Mouse (Mus musculus) lung, adult 18-20 months (tissue): ENCODE data around the gene Fut2.

Source experiments
- DNase-seq, 2 experiments: peaks; one replicate each; pipeline ENCODE4 v3.0.0; 2022; ENCODE audit warnings: mixed read lengths in 2 of 2

The Fut2 gene

DNA sequence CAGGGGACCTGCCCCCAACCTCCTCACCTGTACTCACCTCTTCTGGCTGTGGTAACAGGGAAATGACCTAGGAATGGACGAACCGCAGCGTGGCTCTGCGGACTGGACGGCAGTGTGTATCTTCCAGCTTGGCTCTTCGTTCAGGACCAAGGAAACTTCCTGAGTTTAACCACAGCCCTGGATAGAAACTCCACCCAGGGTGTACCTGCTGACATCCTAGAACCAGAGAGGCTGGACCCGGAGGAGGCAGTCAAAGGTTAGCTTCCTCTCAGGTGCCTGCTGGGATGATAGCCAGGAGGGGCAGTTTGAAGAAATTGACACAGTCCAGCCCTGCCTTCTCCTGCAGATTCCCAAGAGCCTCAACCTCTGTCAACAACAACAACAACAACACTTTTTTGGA is at the start of gene Fut2:
Gene Fut2 (minus strand): TSS at position 234 of the 400 bp plus-strand sequence.
- DNase-seq, result no peak

- peak; percentile 99 for DNase-seq
These were observed 49.0 kb upstream of the Fut2 start, which contains the start of gene Rpl18 for GRCm38 (mm10) chr7:45715090-45715708. Rpl18 (plus strand) TSS chr7:45715457.

- peak; percentile 57 to 72 for DNase-seq
These were observed 48.5 kb upstream of the Fut2 start for GRCm38 (mm10) chr7:45714630-45715089.

DNA sequence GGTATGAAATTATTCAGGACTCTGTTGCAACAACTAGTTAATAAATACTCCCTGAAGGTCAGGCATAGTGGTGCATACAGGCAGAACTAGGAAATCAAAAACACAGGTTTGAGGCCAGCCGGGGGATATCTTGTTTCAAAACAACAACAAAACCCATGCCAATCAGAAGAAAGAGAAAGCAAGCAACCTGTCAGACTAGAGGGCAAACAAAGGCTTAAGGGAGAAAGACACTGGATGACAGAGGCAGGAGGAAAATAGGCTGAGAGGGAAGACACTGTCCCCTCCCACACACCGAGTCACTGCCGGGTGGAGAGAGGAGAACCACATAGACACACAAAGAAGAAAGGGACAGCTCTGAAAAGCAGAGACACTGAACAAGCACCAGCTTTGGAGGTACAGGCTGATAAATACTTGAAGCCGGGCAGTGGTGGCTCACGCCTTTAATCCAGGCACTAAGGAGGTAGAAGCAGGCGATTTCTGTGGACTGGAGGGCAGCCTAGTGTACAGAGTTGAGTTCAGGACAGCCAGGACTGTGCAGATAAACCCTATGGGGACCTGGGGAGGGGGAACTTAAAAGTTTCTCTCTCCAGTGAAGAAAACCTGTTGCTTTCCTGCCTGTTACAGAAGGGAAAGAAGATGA is 47.8 kb upstream of the Fut2 start:
- DNase-seq, result no peak

DNA sequence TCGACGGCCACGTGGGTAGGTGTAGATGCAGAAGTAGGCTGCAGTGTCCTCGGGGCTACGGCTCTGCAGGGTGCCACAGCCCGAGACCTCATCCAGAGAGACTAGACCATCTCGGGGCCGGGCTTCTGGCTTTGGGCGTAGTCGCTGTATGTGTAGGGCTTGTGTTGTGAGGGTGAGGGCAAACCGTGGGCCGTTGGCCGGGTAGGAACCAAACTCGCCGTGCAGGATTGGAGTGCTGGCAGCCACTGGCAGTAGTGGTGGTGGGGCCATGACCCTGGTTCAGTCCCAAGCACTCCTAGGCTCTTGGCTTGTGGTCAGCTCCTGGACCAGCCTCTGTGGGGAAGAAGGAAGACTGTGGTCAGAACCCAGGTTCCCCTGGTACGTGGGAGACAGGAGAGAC is 47.2 kb upstream of the Fut2 start:
- no peak for DNase-seq

GRCm38 (mm10) chr7:45712022-45712757 is 46.0 kb upstream of the Fut2 start:
- DNase-seq, result peak; percentile 87 to 91

GRCm38 (mm10) chr7:45711316-45712021 is 45.3 kb upstream of the Fut2 start:
- no peak for DNase-seq

GRCm38 (mm10) chr7:45710477-45711191 is 44.4 kb upstream of the Fut2 start:
- DNase-seq, result no peak

GRCm38 (mm10) chr7:45709677-45710355 is 43.6 kb upstream of the Fut2 start:
- DNase-seq, result no peak

- DNase-seq, result no peak
These were observed 42.8 kb upstream of the Fut2 start for GRCm38 (mm10) chr7:45709036-45709435.

- DNase-seq, result no peak
These were observed 42.1 kb upstream of the Fut2 start for GRCm38 (mm10) chr7:45708221-45708761.

DNA sequence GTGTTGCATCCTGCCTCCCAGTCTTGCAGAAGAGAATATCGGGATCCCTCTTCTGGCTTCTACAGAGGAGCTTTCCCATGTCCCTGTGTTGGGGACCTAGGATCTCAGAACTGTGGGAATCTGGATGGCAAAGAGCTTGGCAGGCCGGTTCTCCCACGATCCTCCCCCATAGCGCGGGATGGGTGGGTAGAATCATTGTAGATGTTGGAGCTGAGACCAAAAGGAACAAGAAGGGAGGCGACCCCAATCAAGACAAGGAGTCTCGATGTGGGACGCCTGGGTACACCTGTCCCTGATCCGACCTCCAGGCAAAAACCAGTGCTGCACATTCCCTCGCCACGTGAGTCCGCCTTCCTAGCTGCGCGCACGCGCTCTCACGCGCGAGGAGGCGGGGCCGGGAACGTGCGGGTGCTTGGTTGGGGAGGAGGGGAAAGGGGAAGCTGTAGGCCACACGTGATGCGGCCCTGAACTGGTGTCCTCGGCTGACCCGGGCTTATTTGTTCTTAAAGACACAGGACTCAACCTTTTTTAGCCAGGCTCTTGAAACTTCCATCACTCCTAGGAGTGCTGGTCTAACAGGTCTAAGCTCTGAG is 41.3 kb upstream of the Fut2 start:
- DNase-seq, result peak; percentile 97 to 98

DNA sequence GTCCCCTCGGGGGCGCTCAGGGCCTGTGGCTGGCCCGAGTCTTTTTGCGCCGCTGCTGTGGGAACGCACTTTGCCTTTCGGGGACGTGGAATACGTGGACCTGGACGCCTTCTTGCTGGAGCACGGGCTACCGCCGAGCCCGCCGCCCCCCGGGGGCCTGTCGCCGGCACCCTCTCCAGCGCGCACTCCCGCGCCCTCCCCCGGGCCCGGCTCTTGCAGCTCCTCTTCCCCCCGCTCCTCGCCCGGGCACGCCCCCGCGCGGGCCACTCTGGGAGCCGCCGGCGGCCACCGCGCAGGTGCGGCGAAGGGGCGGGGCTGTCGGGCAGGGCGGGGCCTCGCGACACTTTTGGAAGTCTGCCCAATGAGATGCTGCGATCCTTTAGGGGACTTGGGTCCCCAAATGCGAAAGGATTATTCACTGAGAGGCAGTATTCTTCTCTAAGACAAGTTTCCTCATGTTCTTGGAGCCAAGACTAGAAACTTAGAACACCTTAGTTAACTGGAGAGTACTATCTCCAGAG is 40.6 kb upstream of the Fut2 start:
- peak; percentile 80 to 85 for DNase-seq

DNA sequence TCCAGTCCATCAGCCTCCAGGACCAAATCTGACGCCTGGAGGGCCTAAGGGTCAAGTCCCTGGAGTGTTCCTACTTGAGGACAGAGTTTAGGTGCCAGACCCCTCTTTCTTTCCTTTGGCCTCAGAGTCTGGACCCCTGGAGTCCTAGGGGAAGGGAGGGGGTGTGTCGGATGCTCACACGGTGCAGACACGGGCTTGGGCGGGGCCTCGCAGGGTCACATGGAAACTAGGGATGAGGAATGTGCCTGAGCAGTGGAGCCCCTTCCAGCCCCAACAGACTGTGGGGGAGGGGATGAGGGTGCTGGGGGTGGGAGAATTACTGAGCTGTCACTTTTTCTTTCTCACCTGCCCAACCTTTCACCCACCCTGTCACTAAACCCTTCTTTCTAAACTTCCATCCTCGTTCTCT is 39.7 kb upstream of the Fut2 start:
- peak; percentile 79 to 83 for DNase-seq

DNA sequence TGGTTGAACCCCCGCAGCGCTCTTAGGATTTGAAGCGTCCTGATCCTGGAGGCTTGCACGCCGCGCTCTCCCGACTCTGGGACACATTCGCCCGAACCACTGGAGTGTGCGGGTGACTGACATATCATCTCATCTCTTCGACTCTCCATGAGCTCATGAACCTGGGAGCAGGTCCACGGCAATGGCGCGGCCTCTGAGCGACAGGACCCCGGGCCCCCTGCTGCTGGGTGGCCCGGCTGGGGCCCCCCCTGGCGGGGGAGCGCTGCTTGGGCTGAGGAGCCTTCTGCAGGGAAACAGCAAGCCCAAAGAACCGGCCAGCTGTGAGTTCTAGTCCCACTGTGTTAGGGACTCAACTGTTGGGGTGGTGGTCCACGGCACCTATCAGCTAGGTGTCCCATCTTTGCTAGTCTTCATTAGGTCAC is 39.3 kb upstream of the Fut2 start:
- DNase-seq, result no peak

GRCm38 (mm10) chr7:45704730-45705442 is 38.7 kb upstream of the Fut2 start, which contains the start of gene Dbp:
Dbp (plus strand) TSS chr7:45705088.
- peak; percentile 100 for DNase-seq

- peak; percentile 50 to 51 for DNase-seq
These were observed 37.9 kb upstream of the Fut2 start for GRCm38 (mm10) chr7:45704046-45704559.

DNA sequence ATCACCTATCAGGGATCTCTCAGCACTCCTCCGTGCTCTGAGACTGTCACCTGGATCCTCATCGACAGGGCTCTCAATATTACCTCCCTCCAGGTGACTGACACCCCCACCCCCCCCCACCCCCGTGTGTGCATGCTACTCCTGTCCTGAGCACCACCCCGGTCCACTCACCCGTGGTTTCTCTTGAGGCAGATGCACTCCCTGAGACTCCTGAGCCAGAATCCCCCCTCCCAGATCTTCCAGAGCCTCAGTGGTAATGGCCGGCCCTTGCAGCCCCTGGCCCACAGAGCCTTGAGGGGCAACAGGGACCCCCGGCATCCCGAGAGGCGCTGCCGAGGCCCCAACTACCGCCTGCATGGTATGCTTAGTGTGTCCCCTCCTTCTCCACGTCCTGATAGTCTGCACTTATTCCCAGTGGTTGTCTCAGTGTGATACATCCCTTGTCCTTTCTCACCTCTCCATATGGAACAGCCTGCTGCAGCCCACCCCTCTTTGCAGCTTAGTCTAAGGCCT is 37.4 kb upstream of the Fut2 start:
- no peak for DNase-seq

DNA sequence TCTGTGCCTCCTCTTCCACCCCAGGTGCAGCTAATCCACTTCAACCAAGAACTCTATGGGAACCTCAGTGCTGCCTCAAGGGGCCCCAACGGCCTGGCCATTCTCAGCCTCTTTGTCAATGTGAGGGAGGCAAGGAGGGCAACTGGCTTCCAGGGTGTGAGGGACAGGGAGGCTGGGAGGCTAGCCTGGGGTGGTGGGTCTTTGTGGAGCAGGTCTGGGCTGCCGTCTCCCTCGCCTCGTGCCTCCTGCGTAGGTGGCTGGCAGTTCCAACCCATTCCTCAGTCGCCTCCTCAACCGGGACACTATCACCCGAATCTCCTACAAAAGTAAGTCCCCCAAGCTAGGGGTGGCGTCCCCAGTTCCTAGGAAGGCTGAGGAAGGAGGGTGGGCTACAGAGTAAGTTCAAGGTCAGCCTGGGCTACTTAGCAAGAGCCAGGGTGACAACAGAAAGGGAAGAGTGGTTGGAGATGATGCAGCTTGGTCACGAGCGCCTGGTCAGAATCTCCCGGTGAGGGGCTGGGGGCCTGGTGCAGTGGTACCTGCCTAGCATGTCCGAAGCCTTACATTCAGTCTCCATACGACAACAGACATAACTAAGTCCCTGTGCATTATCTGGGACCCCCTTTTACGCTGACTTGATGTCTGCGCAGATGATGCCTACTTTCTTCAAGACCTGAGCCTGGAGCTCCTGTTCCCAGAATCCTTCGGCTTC is 36.8 kb upstream of the Fut2 start:
- no peak for DNase-seq
